Mouse (Mus musculus): ENCODE measurements around the gene Unc45b.
"Not testable (repeated sequence)": the region's sequence is repeated elsewhere in the genome, so short reads cannot be mapped to it uniquely, and the experiment has no call there.

Unc45b gene

DNA sequence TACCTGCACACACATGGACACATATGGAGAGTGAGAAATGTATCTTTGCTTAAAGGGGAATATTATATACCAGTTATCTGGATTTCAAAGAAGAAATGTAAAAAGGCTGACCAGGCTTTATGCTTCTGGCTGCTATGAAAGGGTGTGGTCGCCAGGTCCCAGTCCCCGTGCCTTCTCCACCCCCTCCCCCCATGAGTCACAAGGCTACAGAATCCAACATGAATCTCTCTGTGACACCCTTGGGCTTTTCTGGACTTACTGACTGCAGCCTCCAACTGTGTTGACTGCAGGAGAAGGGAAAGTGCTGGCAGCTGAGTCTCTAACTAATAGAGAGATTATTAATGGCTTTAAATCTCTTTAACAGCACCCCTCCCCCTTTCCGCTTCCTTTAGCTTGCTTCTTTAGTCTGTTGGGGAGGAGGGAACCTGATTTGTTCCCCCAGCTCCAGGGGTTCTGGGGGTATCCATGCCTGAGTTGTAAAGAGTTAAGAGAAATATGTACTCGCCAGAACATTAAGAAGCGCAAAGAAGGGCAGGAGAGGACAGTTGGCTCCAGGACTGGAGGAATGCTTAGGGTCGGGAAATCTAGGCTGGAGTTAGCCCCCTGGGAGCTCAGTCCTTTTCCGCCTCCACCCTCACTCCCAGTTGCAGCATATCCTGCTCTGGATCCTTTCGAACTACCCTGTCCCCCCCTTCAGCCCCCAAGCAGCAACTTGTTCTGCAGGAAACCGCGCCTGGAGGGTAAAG, 40.6 kb downstream of the Unc45b start, which contains the start of gene Slfn5:
TSS of gene Slfn5 (plus strand) at position 614 of the 746 bp plus-strand sequence.
- DNase-seq = peak; percentile 24 to 52

DNA sequence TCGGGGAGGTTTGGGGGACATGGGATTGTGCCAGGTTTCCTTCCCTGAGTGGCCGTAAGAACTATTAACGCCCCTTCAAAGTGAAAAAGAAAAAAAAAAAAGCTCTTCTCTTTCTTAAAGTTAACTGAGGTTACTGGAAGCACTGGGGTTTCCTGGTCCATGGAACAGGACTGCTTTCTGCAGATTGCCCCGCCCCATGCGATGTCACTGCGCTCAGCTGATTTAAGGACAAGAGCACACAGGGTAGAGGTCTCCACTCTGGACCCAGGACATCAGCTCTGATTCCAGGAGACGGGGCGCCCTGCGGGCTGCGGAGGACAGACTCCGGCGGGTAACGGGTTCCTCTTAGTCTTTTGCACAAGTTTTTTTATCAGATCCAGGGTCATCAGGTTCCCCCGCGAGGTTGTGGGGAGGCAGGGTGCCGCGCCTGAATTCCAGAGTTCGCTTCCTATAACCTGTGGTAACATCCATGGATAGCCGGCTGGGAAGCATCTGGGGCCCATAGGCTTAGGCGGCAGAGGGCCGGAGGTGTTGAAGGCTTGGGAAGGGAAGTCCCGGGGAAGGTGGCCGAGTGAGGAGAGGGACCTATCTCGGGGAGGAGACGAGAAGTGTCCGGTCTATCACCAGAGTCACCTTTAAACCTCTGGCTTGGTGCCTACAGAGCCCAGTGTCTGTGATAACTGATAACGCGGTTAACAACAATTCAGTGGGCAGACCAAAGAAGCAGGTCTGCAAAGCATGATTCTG, 41.7 kb downstream of the Unc45b start:
- DNase-seq = peak; percentile 61 to 68

DNA sequence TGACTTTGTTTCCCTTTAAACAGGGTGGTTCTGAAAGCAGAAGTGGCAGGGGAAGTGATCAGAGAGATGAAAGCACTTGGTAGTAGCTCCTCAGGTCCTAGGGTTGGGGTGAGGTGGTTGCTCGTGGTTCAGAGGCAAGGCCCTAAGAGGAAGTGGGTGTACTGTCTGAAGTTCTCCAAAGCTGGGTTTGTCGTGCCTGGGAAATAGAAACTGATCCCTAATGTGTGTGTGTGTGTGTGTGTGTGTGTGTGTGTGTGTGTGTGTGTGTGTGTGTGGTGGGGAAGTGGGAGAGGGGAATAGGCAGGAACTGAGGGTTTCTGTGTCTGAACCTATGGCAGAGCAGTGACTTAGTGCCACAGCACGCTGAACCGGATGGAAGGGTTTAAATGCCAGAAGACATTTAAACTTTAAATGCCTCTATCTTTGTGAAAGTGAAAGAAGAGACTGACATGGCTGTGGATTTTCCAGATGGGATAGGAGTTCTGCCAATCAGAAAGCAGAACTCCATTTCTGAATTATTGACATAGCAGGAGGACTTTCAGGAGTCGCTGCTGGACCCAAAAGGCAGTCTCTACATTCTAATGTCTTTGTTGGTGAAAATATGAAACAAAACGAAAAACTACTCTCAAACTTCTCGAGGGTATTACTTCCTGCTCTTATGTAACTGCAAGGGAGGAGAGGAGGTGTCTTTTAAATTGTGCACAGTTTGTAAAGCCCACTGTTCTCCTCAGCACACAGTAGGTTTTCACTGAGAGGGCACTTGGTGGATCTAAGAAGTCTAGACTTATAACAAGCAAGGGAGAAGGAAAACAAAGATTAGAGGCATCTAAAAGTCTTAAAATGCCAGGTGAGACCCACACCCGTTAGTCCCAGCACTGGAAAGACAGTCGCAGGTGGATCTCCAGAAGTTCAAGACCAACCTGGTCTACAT, 42.5 kb downstream of the Unc45b start:
- DNase-seq = peak in 1 of 2 experiments; percentile 24

DNA sequence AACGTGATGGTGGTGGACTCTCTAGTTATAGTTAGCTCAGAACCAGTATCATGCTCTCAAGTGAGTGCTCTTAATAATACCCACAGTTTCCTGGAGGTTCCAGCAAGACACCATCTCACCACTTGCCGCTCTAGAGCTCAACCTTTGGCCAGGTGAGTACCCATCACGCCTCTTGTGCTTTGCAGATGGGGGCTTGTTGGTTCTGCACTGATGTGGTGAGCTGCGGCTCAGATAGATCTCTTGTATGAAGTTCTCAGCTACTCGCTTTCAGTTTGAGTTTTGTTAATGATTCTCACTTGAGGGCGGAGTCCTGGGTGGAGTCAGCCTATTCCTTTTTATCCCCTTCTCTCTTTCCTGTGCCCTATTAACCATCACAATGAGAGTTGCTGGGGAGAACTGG, 44.3 kb downstream of the Unc45b start:
- DNase-seq = no peak

DNA sequence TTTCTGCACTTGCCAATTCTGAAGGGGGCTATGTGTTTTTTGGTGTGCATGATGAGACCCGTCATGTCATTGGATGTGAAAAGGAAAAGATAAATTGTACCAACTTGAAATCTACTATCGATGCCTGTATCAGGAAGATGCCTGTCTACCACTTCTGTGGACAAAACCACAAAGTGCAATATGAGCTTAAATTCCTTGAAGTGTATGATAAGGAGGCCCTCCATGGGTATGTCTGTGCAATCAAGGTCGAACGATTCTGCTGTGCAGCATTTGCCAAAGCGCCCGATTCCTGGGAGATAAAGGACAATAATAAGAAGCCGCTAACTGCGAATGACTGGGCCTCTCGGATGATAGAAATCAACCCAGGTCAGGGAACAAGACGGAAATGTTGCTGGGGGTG, 46.6 kb downstream of the Unc45b start:
- DNase-seq = no peak

DNA sequence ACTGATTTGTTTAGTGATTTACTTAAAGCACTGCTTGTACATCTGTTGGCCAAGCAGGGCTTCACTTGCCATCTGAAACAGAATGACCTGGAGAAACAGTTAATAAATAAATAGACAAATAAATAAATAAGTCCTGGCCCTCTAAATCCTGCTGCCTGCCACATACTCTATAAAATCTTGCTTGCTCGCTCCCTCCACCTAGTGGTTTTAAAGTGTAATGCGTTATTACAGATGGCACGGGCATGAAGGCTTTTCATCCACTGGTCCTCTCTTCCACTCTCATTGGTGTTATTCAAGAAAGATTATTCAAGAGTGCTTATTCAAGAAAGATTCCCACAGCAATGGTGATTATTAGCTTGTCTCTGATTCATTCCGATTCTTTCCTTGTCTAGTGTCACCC, 49.3 kb downstream of the Unc45b start:
- DNase-seq = peak in 1 of 2 experiments; percentile 55

DNA sequence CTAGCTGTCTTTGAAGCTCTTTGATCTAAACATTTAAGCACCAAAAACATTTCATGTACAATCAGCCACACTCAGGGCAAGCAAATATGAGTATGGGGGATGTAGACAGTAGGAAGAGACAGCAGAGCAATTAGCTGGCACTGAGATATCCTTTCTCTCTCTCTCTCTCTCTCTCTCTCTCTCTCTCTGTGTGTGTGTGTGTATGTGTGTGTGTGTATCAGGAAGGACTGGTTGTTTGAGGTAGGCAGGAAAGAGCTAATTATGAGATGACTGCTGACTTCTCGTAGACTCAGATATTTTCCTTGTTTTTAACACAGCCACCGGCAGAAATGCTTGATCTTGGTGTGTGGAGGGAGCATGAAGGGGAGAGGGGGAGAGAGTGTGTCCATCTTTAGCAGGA, 51.4 kb downstream of the Unc45b start:
- no peak for DNase-seq

DNA sequence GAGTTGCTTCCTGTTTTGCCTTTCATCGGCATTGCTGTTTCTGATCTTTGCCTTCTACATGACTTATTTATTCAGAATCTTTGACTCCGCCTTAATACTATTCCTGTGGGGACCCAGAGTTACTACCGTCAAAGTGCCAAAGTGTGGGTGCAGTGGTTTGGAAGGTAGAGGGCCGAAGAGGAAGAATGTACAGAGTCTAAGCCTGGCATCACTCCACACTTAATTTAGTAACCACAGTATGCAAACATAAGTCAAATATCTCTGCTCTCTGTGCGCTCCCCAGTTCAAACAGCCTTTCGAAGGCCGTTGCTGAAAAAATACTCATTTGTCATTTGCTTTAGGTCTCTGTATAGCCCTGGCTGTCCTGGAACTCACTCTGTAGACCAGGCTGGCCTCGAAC, 51.9 kb downstream of the Unc45b start:
- DNase-seq = no peak

DNA sequence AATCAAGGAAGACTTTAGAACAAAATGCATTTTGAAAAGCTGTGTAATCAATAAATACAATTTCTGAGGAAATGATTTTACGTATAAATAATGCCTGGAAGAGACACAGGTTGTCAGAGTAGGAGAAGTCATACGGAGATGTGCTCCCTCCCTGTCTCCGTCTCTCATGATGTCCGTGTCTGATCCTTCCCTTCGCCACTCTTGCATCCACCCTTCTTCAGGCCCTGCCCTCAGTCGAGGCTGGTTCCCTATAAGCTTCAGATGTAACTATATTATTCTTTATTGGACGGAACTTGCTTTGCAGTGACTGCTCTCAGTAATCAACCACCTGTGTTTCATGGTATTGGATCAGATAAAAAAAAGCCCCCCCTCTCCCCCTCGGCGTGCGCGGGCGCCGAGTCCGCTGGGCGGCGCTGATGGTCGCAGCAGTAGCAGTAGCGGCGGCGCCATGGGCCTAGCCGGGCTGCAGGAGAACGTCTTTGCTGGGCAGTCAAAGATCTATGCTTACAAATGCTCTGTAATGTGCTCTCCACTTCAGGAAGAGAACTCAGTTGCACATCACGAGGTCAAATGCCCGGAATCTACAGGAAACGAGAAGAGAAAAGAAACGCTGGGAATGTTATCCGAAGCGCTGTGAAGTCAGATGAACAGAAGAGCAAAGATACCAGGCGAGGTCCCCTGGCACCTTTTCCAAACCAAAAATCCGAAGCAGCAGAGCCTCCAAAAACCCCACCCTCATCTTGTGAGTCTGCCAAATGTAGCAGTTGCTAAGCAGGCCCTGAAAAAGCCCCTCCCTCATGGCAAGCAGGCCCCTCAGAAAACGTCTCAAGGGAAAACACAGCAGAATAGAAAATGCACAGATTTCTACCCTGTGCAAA, 60.6 kb downstream of the Unc45b start:
- DNase-seq = peak; percentile 46 to 48

DNA sequence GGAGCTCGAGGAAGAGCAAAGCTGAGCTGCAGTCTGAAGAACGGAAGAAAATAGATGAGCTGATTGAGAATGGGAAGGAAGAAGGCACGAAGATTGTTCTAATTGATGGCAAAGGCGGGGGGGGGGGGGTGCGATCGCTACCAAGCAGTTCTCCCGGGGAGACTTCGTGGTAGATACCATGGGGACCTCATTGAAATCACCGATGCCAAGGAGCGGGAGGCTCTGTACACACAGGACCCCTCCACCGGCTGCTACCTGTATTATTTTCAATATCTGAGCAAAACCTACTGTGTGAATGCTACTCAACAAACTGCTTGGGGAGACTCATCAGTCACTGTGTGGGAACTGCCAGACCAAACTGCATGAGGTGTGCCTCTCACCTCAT, 61.2 kb downstream of the Unc45b start:
- DNase-seq = no peak

DNA sequence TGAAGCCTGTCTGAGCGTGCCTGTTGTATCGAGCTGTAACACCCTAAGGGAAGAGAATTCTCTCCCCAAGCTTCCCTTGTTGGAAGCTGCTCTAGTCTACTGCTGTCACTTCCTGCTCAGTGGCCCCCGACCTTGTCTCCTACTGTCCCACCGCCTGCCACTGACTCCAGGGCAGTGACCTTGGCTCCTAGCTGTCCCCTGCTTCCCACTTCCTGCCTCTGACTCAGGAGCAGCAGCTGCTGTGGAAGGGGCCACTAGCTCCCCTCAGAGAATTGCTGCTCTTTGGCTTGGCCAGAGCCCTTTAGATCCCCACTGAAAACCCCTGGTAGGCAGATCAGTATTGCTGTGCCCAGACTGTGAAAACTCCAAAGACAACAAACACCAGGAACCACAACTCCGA, 63.6 kb downstream of the Unc45b start:
- peak in 1 of 2 experiments; percentile 55 for DNase-seq

DNA sequence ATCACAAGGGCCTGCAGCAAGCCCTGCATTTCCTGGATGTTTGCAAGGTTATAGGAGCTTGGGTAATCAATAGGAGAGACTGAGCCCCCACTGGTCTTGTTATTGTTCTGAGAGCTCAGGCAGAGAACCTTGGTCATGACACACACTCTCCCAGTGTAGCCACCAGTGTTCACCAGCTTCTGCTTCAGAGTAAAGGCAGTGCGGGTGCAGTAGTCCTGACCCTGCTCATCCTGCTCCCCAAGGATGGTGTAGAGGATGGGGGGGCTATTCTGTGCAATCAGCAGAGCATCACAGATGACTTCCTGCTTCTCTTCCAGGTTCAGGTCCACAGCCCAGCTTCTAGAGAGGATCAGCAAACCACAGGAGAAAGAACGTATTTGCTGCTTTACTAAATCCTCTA, 72.1 kb downstream of the Unc45b start:
- DNase-seq = not testable (repeated sequence)

DNA sequence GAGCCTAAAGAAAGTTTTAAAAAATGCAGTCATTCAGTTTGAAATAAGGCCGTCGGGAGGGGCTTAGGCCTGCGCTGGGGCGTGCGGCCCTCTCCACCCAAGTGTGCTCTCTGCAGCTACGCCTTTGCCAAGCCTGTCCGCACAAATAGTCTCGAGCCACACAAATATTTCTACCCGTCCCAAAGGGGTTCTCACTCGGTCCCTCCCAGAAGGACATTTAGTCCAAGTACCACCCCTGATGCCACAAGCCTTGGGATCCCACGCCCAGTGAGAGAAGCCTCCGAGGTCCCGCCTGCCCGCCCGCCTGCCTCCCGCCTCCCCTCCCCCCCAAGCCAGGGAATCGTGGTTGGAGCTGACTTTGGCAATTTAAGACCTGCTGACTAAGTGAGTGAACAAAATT, 72.8 kb downstream of the Unc45b start:
- DNase-seq = no peak

DNA sequence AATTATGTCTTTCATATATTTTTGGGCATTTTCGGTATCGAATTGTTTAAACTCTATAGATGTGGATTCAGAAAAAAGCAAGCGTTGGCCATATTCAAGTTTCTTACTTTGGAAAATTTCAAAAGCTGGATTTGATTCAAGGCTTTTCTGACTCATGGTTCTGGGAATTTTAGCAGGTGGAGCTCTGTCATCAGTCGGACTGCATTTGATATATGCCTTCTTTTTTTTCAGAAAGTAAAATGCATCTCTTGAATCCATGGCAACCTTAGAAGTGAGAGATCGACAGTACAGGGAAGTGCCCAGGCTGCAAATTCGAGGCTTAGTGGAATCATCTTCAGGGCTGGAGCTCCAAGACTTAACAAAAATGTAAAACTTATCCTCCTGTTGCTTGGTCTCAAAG, 77.3 kb downstream of the Unc45b start:
- DNase-seq = no peak

DNA sequence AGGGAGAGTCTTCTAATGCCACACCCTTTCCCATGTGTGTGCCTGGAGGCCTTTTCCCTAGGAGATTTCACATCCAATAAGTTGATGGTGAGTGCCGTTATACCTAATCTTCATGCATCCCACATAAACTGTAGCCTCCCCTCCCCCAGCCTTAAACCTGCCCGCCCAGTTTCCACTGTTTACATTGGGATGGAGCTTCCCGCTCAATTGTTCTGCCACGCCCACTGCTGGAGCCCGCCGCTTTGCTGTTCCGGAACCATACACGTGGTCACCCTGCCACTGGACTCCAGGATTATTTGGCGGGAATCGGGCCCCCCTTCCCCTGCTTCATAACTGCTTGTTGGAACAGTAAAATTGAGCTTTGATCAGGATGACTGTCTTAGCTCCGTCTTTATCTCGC, 79.0 kb downstream of the Unc45b start:
- peak; percentile 19 to 44 for DNase-seq

DNA sequence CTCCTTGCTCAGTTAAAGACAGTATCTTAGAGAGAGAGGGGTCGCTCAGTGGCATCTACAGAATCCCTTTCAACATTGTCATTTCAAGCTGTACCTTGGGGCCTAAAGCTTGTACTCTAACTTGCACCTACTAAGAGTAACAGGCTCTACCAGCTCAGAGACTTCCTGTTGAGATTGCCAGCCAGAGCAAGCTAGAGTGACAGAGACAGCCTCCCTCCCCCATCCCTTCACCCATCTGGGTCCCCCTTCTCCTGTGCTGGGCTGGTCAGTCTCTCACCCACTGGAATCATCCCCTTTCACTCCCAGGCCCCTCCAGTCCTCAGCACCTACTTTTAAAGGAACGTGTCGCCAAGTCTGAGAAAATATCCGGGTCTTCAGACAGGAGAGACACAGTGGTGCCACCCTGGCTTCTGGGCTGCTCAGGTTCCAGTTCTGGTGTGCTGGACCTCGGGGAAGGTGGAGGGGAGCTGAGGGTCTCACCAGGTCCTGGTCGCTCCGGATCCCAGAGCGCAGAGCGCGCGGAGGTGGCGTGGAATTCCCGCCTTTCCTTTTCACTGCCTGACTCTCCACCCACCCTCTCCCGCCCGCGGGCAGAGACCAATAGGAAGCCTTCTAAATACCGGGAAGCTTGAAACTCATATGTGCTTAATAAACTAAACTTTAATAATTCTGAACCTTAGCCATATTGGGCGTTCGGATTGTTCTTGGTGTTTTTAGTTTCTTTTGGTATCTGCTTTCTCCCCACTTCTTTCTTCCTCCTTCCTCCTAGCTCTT, 80.4 kb downstream of the Unc45b start:
- peak; percentile 46 to 50 for DNase-seq

DNA sequence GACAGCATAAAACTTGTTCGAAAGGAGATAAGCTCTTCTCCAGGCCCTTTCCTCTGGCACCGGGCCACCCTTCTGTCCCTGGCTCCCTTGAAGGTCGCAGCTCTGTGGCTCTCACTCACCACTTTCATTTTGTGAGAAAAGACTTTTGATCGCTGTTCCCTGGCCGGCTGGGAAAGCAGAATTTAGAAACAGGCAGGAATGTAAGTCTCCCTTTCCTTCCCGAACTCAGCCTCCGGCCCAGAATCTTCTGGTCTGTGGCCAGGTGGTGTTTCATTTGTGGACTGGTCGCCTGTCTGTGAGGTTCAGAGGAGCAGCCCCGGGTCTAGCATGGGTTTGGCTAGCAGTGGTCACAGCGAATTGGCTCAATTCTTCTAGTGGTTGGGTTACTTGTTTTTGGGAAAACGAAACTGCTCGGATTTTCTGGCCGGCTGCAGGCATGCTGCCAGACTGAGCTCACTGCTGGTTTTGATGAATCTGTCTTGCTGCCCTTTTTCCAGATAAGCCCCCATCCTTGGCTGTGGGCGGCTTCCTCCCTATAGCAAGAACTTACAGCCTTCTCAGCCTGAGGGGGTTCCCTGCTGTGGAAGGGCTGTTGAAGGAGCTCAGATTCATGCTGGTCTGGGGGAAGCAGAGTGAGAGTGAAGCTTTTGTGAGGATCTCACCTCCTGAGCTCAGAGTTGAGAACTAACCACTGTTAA, 81.3 kb downstream of the Unc45b start, which contains the start of gene Slfn9:
TSS of gene Slfn9 (minus strand) at position 362 of the 698 bp plus-strand sequence.
- DNase-seq = peak; percentile 59 to 65
